Mouse (Mus musculus): ENCODE measurements at regions not wholly inside any gene's neighbourhood (a gene's known extent, or its start where the extent isn't known, plus 50 kb on each side); places are given as distances from the start of the nearest gene placed in this dataset.

DNA sequence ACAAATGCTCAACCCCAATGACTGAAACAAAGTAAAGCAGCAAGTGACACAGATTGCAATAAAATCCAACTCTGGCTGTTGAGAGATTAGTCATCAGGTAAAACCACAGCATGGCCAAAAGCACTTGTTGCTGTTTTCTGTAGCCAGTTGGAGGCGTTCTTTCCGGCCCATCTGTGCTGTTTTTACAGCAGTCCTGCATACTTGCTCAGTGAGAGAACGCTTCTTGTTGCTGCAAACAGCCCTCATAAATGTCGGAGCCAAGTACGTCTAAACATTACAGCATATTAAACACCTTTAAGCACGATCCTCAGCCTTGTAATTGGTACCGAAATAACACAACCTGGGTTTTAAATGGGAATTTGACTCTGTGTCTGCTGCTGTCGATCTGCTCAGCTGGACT is 65.6 kb upstream of the Hs3st3a1 start:
- Histone ChIP-seq H3K36me3 (no peaks in the 10 kb centered on the region), H3K4me3 (no peak overlapping the region), H3K27me3 (no peaks in the 10 kb centered on the region), H3K9me3 (no peaks in the 10 kb centered on the region), H3K27ac (no peak overlapping the region), H3K4me1 (no peaks in the 10 kb centered on the region; the same call in 1 of the 2 replicates), H3K9ac (no peak overlapping the region), H3K4me2 (no peak overlapping the region)
- no peak for ATAC-seq (ENCODE audit: insufficient number of reproducible peaks, low FRiP score, low TSS enrichment, low read depth)
- 24% methylated on average over 8 of the region's 8 CpGs for WGBS

DNA sequence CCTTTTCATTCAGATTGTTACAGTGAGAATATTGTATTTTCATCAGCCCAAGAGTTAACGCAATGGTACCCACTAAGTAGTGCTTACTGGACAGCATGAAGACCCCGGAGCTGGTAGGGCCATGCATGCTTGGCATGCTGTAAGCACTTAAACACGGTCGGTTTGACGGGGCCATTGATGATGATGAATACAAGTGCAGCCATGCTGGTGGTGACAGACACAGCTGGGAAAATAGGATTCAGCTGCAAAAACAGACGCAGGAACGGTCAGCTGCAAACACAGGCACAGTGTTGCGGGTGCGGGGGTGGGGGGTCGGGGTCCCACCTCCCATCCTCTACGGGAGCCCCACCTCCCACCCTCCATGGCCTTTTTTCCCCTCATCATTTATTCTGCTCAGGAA is 99.7 kb upstream of the Hs3st3a1 start:
- no peaks in the 10 kb centered on the region for H3K36me3 ChIP-seq
- H3K27me3 ChIP-seq: peaks cover 5% of the 10 kb centered on the region; the same call in 1 of the 2 replicates
- no peak for ATAC-seq (ENCODE audit: insufficient number of reproducible peaks, low FRiP score, low TSS enrichment, low read depth)
- H3K4me2 ChIP-seq: no peak overlapping the region
- no peak overlapping the region for H3K9ac ChIP-seq
- no peaks in the 10 kb centered on the region for H3K9me3 ChIP-seq
- H3K4me1 ChIP-seq: peaks cover 17% of the 10 kb centered on the region
- 0 out of 2 replicates have a peak overlapping the region, but pooled peaks have one; percentile 27 for H3K27ac ChIP-seq
- no peak overlapping the region for H3K4me3 ChIP-seq
- WGBS: 40% methylated on average over 11 of the region's 11 CpGs

DNA sequence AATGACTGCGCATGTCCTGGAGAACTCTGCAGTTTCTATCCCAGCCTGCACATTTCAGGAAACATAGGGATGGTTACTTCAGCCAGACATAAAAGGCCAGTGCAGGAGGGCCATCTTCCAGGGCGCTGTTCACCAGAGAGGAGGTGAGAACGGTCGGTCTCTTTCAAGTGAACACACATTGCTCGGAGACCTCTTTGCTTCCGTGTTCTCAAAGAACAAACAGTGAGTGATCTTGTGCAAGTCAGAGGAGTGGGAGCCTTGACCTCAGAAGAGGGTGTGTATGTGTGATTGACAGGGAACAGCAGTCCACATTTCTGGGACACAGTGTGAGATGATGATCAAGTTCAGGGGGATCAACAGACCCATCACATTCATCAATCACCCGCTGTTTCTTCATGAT is 102.7 kb upstream of the Hs3st3a1 start:
- no peaks in the 10 kb centered on the region for H3K36me3 ChIP-seq
- peaks cover 20% of the 10 kb centered on the region for H3K4me1 ChIP-seq
- no peak overlapping the region for H3K27ac ChIP-seq

DNA sequence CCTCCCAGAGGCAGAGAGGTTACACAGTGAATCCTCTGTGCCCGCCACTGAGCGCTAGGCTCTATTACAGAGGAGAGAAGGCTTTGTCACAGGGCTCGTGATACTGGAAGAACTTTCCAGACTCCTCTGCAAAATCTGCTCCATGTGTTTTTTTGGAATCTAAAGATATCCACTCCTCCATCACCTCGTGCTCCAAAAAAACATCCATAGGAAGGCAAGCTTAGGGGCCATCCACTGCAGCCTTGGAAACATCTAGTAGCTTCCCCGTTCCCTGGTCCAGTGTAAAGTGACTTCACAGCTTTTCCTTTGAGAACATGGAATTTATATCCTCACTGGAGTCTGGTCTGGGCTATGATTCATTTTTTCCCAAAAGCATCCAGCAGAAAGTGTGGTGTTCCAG is 103.3 kb upstream of the Hs3st3a1 start:
- ATAC-seq (ENCODE audit: insufficient number of reproducible peaks, low FRiP score, low TSS enrichment, low read depth): no peak
- H3K27ac ChIP-seq: no peak overlapping the region
- H3K4me3 ChIP-seq: no peak overlapping the region
- H3K27me3 ChIP-seq: no peaks in the 10 kb centered on the region
- no peak overlapping the region for H3K9ac ChIP-seq
- WGBS: 71% methylated on average over 5 of the region's 5 CpGs
- H3K4me1 ChIP-seq: peaks cover 20% of the 10 kb centered on the region
- H3K36me3 ChIP-seq: no peaks in the 10 kb centered on the region
- no peak overlapping the region for H3K4me2 ChIP-seq
- no peaks in the 10 kb centered on the region for H3K9me3 ChIP-seq

More for the DNA sequence above, 102.7 kb upstream of the Hs3st3a1 start:
- no peaks in the 10 kb centered on the region for H3K9me3 ChIP-seq
- H3K9ac ChIP-seq: no peak overlapping the region
- ATAC-seq (ENCODE audit: insufficient number of reproducible peaks, low FRiP score, low TSS enrichment, low read depth): no peak
- no peaks in the 10 kb centered on the region for H3K27me3 ChIP-seq
- H3K4me3 ChIP-seq: no peak overlapping the region
- H3K4me2 ChIP-seq: no peak overlapping the region
- WGBS: 84% methylated on average over 7 of the region's 7 CpGs

DNA sequence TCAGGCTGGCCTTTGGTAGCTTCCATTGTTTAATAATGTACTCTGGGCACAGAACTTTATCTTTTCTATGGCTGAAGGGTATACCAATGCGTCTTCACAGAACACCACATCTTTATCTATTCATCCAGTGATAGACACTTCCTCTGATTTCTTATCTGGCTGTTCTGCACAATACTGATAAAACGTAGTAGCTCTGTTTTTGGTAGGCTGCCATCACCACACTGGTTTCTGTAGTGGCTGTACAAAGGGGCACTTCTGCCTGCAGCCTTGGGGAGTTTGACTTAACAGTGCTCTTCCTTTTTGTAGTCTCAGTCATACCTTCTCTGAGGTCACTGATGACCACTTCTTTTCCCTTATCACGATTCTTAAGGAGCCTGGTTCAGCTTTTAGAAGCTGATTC is 106.0 kb upstream of the Hs3st3a1 start:
- H3K4me2 ChIP-seq: no peak overlapping the region
- no peaks in the 10 kb centered on the region for H3K36me3 ChIP-seq
- H3K27me3 ChIP-seq: no peaks in the 10 kb centered on the region
- H3K27ac ChIP-seq: no peak overlapping the region
- ATAC-seq (ENCODE audit: insufficient number of reproducible peaks, low FRiP score, low TSS enrichment, low read depth): no peak
- H3K9ac ChIP-seq: no peak overlapping the region
- no peaks in the 10 kb centered on the region for H3K9me3 ChIP-seq
- 79% methylated on average over 3 of the region's 3 CpGs for WGBS
- peaks cover 7% of the 10 kb centered on the region; the same call in 1 of the 2 replicates for H3K4me1 ChIP-seq
- H3K4me3 ChIP-seq: no peak overlapping the region

DNA sequence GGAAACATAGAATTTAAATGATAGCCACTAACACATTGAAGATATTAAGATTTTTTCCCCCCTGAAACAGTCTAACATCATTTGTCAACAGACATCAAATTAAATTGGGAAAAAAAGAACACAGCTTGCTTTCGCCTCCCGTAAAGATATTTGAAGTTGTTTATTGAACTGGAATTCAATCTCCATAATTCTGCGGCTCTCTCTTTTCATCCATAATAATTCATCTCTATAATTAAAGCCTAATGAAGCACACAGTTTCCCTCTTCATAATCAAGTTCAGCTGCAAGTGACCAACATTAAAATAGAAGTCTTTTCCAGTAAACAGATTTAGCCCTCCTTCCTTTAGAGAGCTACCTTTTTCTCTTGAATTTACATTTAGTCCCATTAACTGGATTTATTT is 107.4 kb upstream of the Hs3st3a1 start:
- WGBS: 64% methylated on average over 3 of the region's 3 CpGs
- Histone ChIP-seq H3K27ac (no peak overlapping the region), H3K9ac (no peak overlapping the region), H3K4me3 (no peak overlapping the region), H3K4me2 (no peak overlapping the region), H3K36me3 (no peaks in the 10 kb centered on the region), H3K27me3 (no peaks in the 10 kb centered on the region), H3K9me3 (no peaks in the 10 kb centered on the region), H3K4me1 (peaks cover 7% of the 10 kb centered on the region; the same call in 1 of the 2 replicates)
- ATAC-seq (ENCODE audit: insufficient number of reproducible peaks, low FRiP score, low TSS enrichment, low read depth): no peak

DNA sequence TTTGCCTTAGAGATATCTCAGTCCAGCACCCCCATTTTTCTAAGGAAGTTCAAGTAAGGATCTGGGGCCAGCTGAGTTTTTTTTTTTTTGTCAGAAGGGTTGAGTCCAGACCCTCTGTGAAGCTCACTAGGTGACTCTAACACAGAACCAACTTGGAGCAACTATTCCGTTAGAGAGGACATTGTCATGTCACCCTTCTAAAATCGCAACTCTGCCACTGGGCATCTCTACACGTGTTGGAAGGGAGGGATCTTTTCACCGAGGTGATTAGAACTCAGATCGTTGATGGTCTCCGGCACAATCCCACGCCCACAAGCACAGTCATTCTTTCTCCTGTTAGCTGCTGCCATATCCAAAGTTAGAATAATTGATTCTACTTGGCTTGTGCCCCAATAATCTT is 108.5 kb upstream of the Hs3st3a1 start:
- 93% methylated on average over 7 of the region's 7 CpGs for WGBS
- Histone ChIP-seq H3K4me2 (no peak overlapping the region), H3K36me3 (no peaks in the 10 kb centered on the region), H3K27ac (no peak overlapping the region), H3K9me3 (no peaks in the 10 kb centered on the region), H3K27me3 (no peaks in the 10 kb centered on the region), H3K9ac (no peak overlapping the region), H3K4me3 (no peak overlapping the region), H3K4me1 (peaks cover 5% of the 10 kb centered on the region; the same call in 1 of the 2 replicates)
- ATAC-seq (ENCODE audit: insufficient number of reproducible peaks, low FRiP score, low TSS enrichment, low read depth): no peak

DNA sequence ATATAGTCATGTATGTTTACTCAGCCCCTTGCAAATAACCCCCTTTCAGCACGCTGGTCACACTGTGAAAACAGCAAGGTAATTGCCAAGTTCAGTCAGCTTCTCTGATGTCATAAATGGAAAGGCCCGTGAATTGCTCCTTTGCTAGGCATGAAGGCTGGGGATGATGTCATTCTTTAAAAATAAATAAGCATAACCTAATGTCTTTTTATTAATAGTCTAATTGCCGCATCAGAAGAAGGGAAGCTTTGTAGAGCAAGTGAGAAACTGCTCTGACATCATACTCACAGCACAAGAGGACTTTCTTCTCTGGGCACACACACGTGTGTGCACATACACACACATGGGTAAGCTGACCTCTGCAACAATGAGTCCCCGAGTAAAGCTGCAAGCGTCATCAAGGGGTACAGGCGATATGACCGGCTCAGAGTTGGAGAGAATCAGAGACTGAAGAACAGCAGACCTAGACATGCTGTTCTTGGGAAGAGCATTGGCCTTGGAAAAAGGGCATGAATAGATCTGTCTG is 113.2 kb upstream of the Hs3st3a1 start:
- Histone ChIP-seq H3K9me3 (no peaks in the 10 kb centered on the region), H3K4me1 (peaks cover 3% of the 10 kb centered on the region), H3K9ac (no peak overlapping the region), H3K27ac (no peak overlapping the region), H3K36me3 (no peaks in the 10 kb centered on the region), H3K27me3 (no peaks in the 10 kb centered on the region), H3K4me3 (no peak overlapping the region), H3K4me2 (no peak overlapping the region)
- no peak for ATAC-seq (ENCODE audit: insufficient number of reproducible peaks, low FRiP score, low TSS enrichment, low read depth)
- 56% methylated on average over 8 of the region's 8 CpGs for WGBS

DNA sequence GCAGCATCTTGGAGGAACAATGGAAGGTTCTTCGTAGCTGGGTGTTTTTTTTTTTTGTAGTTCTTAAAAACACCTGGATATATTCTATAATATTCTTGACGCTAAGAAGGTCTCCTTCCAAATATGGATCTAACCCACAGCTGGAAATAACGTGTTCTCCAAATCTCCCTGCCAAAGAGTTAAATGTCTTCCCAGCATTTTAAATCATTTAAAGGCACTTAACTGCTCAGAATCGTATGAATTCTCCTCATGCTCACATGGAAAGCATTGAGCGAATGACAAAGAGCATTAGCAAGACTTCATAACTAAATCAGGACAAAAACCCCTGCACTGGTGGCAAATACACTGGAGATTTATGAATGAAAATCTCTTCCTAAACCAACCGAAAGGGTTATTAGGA is 117.7 kb upstream of the Hs3st3a1 start:
- no peak overlapping the region for H3K27ac ChIP-seq
- H3K9ac ChIP-seq: no peak overlapping the region
- H3K9me3 ChIP-seq: no peaks in the 10 kb centered on the region
- peaks cover 12% of the 10 kb centered on the region for H3K4me1 ChIP-seq
- H3K27me3 ChIP-seq: no peaks in the 10 kb centered on the region
- no peak overlapping the region for H3K4me3 ChIP-seq
- no peaks in the 10 kb centered on the region for H3K36me3 ChIP-seq
- no peak overlapping the region for H3K4me2 ChIP-seq
- 40% methylated on average over 6 of the region's 6 CpGs for WGBS
- ATAC-seq (ENCODE audit: insufficient number of reproducible peaks, low FRiP score, low TSS enrichment, low read depth): no peak

DNA sequence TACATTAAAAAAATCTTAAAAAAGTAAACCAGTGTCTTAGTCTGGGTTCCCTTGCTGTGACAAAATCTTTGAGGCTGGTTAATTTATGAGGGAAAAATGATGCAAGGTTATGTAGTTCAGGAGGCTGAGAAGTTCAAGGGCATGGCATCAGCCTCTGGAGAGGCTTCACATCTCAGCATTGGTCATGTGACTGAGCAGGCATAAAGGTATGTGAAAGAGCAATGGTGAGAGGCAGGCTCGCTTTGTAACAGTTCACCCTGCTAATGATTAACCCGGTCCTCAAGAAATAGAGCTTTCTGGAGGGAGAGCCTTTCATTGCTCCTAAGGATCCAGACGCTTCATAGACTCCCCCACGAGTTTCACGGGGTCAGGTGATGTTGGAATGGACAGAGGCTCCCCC is 120.1 kb upstream of the Hs3st3a1 start:
- Histone ChIP-seq H3K9ac (no peak overlapping the region), H3K9me3 (no peaks in the 10 kb centered on the region), H3K27ac (no peak overlapping the region), H3K27me3 (no peaks in the 10 kb centered on the region), H3K4me3 (no peak overlapping the region), H3K36me3 (no peaks in the 10 kb centered on the region), H3K4me2 (no peak overlapping the region), H3K4me1 (peaks cover 12% of the 10 kb centered on the region)
- ATAC-seq (ENCODE audit: insufficient number of reproducible peaks, low FRiP score, low TSS enrichment, low read depth): no peak
- 73% methylated on average over 5 of the region's 5 CpGs for WGBS

DNA sequence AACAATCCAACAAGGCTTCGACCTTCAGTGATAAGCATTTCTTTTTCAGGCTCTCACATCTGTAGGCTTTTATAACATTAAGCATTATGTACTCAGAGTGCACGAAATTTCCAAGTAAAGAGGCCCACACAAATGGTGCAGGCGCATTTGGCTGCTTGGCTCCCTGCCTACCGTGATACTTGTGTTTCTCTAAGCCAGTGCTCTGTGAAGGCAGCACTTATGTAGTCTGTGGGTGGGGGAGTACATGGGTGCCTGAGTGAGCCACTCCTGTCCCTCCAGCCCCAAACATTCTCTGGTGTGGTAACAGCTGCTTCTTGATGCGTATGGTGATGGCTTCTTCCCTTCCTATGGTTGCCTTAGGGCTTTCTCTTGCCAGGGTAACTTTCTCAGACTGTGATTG is 121.9 kb upstream of the Hs3st3a1 start:
- peaks cover 12% of the 10 kb centered on the region for H3K4me1 ChIP-seq
- H3K4me3 ChIP-seq: no peak overlapping the region
- no peak overlapping the region for H3K27ac ChIP-seq
- H3K27me3 ChIP-seq: no peaks in the 10 kb centered on the region
- no peak for ATAC-seq (ENCODE audit: insufficient number of reproducible peaks, low FRiP score, low TSS enrichment, low read depth)
- H3K9ac ChIP-seq: no peak overlapping the region
- no peak overlapping the region for H3K4me2 ChIP-seq
- no peaks in the 10 kb centered on the region for H3K36me3 ChIP-seq
- WGBS: 45% methylated on average over 5 of the region's 5 CpGs
- H3K9me3 ChIP-seq: no peaks in the 10 kb centered on the region

DNA sequence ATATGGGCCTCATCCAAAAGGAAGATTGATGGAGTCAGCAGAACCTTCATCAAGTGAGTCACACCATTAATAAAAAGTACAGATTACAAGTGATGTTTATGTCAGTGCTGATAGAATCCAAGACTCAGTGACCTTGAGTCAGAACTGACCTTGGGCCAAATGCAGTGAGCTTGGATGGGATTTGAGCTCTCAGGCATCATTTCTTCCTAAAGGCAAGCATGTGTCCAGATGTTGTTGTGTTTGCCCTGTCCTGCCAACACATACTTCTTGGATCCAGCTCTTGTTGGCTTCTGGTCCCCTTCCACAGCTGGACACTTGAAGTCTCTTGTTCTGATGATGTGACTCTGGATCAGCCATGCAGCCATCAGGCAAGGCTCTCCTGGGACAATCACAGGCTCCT is 125.3 kb upstream of the Hs3st3a1 start:
- Histone ChIP-seq H3K4me1 (peaks cover 6% of the 10 kb centered on the region; the same call in 1 of the 2 replicates), H3K9ac (no peak overlapping the region), H3K4me2 (no peak overlapping the region), H3K27ac (no peak overlapping the region), H3K9me3 (no peaks in the 10 kb centered on the region), H3K27me3 (no peaks in the 10 kb centered on the region), H3K36me3 (no peaks in the 10 kb centered on the region), H3K4me3 (no peak overlapping the region)
- no peak for ATAC-seq (ENCODE audit: insufficient number of reproducible peaks, low FRiP score, low TSS enrichment, low read depth)

DNA sequence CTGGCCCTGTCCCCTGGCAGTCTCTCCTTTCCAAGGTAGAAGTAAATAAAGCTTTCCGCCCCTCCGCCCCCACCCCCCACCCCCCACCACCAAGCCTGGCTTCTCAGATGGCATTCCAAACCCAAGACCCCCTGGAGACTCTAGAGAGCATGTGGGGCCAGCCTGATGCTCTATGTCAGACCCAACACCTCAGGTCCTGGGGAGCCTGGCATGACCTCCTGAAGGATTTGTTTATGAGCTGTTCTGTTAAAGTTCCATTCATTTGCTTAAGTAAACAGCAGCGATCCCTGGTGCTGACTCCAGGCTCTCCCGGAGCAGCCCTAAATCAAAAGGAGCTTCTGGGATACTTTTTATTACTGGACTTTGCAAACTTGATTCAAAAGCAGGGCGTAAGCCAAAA is 137.3 kb upstream of the Hs3st3a1 start:
- Histone ChIP-seq H3K36me3 (no peaks in the 10 kb centered on the region), H3K9me3 (no peaks in the 10 kb centered on the region), H3K27ac (no peak overlapping the region), H3K4me2 (no peak overlapping the region), H3K4me1 (peaks cover 3% of the 10 kb centered on the region; the same call in 1 of the 2 replicates), H3K4me3 (no peak overlapping the region), H3K27me3 (no peaks in the 10 kb centered on the region), H3K9ac (no peak overlapping the region)
- no peak for ATAC-seq (ENCODE audit: insufficient number of reproducible peaks, low FRiP score, low TSS enrichment, low read depth)
- 11% methylated on average over 5 of the region's 5 CpGs for WGBS

Measured in limb, embryonic 15.5 days (tissue).